ENCODE assay signal across 16 mouse cellular contexts in genomic region chr14:27059224-27059558, GRCm38 (mm10). TPM values are rescaled to one million over a fixed set of nuclear protein-coding genes. Genes with fewer than 3 reads are reported as not detected.
A peak's percentile ranks its signal among the peaks of the same experiment; 100 is the strongest.
DNase-seq lines count a peak whose midpoint lies in the region; ATAC-seq and TF ChIP-seq lines count a peak whose summit lies in the region.
"Had no signal": no experiment of that assay in that cellular context is flagged by ENCODE, and none has a peak within 500 bp of the region (broad histone marks: within the 10 kb centered on the region; RNA-seq: fewer than 3 reads in every experiment).

No protein-coding gene starts in this region.

- H3K4me3 ChIP-seq in heart, embryonic 10.5 days = no peak overlapping the region
- H3K4me3 ChIP-seq in heart, adult 2 months = no peak overlapping the region
- no peak overlapping the region for H3K4me3 ChIP-seq in kidney, embryonic 15.5 days (replicated peaks)
- H3K4me3 ChIP-seq in embryonic facial prominence, embryonic 12.5 days = no peak overlapping the region
- no peak overlapping the region for H3K4me3 ChIP-seq in limb, embryonic 15.5 days
- no peak overlapping the region for H3K4me3 ChIP-seq in midbrain, embryonic 16.5 days (ENCODE audit: low read depth, low read length)
- H3K4me3 ChIP-seq: midbrain, embryonic 13.5 days had no signal

- TF ChIP-seq CTCF in heart, adult 2 months (IDR thresholded peaks at IDR 0.05) = no peak

- peak; percentile 40; the same call in 1 of the 2 replicates for ATAC-seq in kidney, embryonic 15.5 days (replicated peaks; ENCODE audit: low FRiP score)
- ATAC-seq in embryonic facial prominence, embryonic 12.5 days (ENCODE audit: insufficient number of reproducible peaks, insufficient read depth, low FRiP score, low TSS enrichment) = no peak
- ATAC-seq in limb, embryonic 15.5 days (ENCODE audit: insufficient number of reproducible peaks, low FRiP score, low TSS enrichment, low read depth) = 0 out of 2 replicates have a peak, but pooled peaks have one; percentile 55
- ATAC-seq in midbrain, embryonic 16.5 days = no peak
- ATAC-seq: midbrain, embryonic 13.5 days had no signal

- intact Hi-C loops in heart, adult 2 months (cut with DNase I) = no loop called here

- 0 out of 2 replicates have a peak overlapping the region, but pooled peaks have one; percentile 29 for H3K4me2 ChIP-seq in kidney, embryonic 15.5 days
- peak overlapping the region; percentile 12; the same call in 1 of the 2 replicates for H3K4me2 ChIP-seq in embryonic facial prominence, embryonic 12.5 days (replicated peaks)
- H3K4me2 ChIP-seq in limb, embryonic 15.5 days = no peak overlapping the region
- H3K4me2 ChIP-seq in midbrain, embryonic 16.5 days (ENCODE audit: low read length) = no peak overlapping the region
- H3K4me2 ChIP-seq: midbrain, embryonic 13.5 days had no signal

- H3K79me2 ChIP-seq in heart, adult 2 months (replicated peaks; ENCODE audit: control insufficient read depth, insufficient read depth, low read length) = no peaks in the 10 kb centered on the region; the same call in 1 of the 2 replicates

- no peaks in the 10 kb centered on the region for H3K9me3 ChIP-seq in heart, embryonic 10.5 days
- no peaks in the 10 kb centered on the region for H3K9me3 ChIP-seq in kidney, embryonic 15.5 days (replicated peaks)
- H3K9me3 ChIP-seq in embryonic facial prominence, embryonic 12.5 days = no peaks in the 10 kb centered on the region
- H3K9me3 ChIP-seq in limb, embryonic 15.5 days = no peaks in the 10 kb centered on the region
- no peaks in the 10 kb centered on the region for H3K9me3 ChIP-seq in midbrain, embryonic 16.5 days (replicated peaks; ENCODE audit: control insufficient read depth, low read length, poor library complexity, severe bottlenecking)
- H3K9me3 ChIP-seq: G1E; midbrain, embryonic 13.5 days had no signal

- WGBS in heart, embryonic 10.5 days = 28% methylated on average over 8 of the region's 8 CpGs
- WGBS in heart, adult 2 months = 10% methylated on average over 8 of the region's 8 CpGs
- 12% methylated on average over 8 of the region's 8 CpGs for WGBS in kidney, embryonic 15.5 days
- 10% methylated on average over 8 of the region's 8 CpGs for WGBS in embryonic facial prominence, embryonic 12.5 days
- 4% methylated on average over 8 of the region's 8 CpGs for WGBS in limb, embryonic 15.5 days
- 54% methylated on average over 8 of the region's 8 CpGs for WGBS in midbrain, embryonic 16.5 days

- H3K4me1 ChIP-seq in heart, embryonic 10.5 days = peaks cover 51% of the 10 kb centered on the region
- peaks cover 2% of the 10 kb centered on the region for H3K4me1 ChIP-seq in heart, adult 2 months (ENCODE audit: control insufficient read depth, insufficient read depth, low read length)
- H3K4me1 ChIP-seq in kidney, embryonic 15.5 days = peaks cover 53% of the 10 kb centered on the region
- peaks cover 60% of the 10 kb centered on the region for H3K4me1 ChIP-seq in embryonic facial prominence, embryonic 12.5 days
- H3K4me1 ChIP-seq in limb, embryonic 15.5 days = peaks cover 36% of the 10 kb centered on the region
- H3K4me1 ChIP-seq in midbrain, embryonic 16.5 days (ENCODE audit: control insufficient read depth, insufficient read depth, low read length) = peaks cover 7% of the 10 kb centered on the region

- H3K27me3 ChIP-seq in heart, embryonic 10.5 days (ENCODE audit: insufficient read depth, poor library complexity, severe bottlenecking) = no peaks in the 10 kb centered on the region
- no peaks in the 10 kb centered on the region for H3K27me3 ChIP-seq in heart, adult 2 months (ENCODE audit: control insufficient read depth, insufficient read depth, low read length)
- no peaks in the 10 kb centered on the region for H3K27me3 ChIP-seq in kidney, embryonic 15.5 days
- no peaks in the 10 kb centered on the region for H3K27me3 ChIP-seq in embryonic facial prominence, embryonic 12.5 days
- no peaks in the 10 kb centered on the region for H3K27me3 ChIP-seq in limb, embryonic 15.5 days
- H3K27me3 ChIP-seq in midbrain, embryonic 16.5 days (ENCODE audit: control insufficient read depth, insufficient read depth, low read depth, low read length) = no peaks in the 10 kb centered on the region

- no peak for DNase-seq in heart, embryonic 10.5 days (ENCODE audit: low spot score)
- DNase-seq in heart, adult 2 months = no peak
- no peak for DNase-seq in kidney, postnatal 36 days
- no peak for DNase-seq in retina, postnatal 1 day
- DNase-seq: adrenal gland, postnatal 25 days; cerebellum, postnatal 36 days; kidney, adult 11 months; layer of hippocampus, adult 9-11 months; spleen, adult 18-20 months; thymus, adult 18-20 months had no signal

- TF ChIP-seq EP300 in heart, adult 2 months (IDR thresholded peaks at IDR 0.05; ENCODE audit: insufficient read depth, low read depth, low read length) = no peak

- H3K9ac ChIP-seq in heart, adult 2 months (ENCODE audit: low read depth, low read length) = no peak overlapping the region
- no peak overlapping the region for H3K9ac ChIP-seq in kidney, embryonic 15.5 days
- H3K9ac ChIP-seq in embryonic facial prominence, embryonic 12.5 days = no peak overlapping the region
- no peak overlapping the region for H3K9ac ChIP-seq in limb, embryonic 15.5 days
- H3K9ac ChIP-seq in midbrain, embryonic 16.5 days (ENCODE audit: low read depth, low read length) = no peak overlapping the region
- H3K9ac ChIP-seq: midbrain, embryonic 13.5 days had no signal

- peak overlapping the region; percentile 62; the same call in 1 of the 2 replicates for H3K27ac ChIP-seq in heart, embryonic 10.5 days
- H3K27ac ChIP-seq in heart, adult 2 months = no peak overlapping the region
- H3K27ac ChIP-seq in kidney, embryonic 15.5 days = peak overlapping the region; percentile 28; the same call in 1 of the 2 replicates
- peak overlapping the region; percentile 73; the same call in 1 of the 2 replicates for H3K27ac ChIP-seq in embryonic facial prominence, embryonic 12.5 days
- peak overlapping the region; percentile 70 for H3K27ac ChIP-seq in limb, embryonic 15.5 days
- no peak overlapping the region for H3K27ac ChIP-seq in midbrain, embryonic 16.5 days (ENCODE audit: low read length)
- H3K27ac ChIP-seq: midbrain, embryonic 13.5 days had no signal

- no peak for TF ChIP-seq POLR2A in heart, adult 2 months (IDR thresholded peaks at IDR 0.05; ENCODE audit: insufficient read depth, low read depth, low read length)

- no peaks in the 10 kb centered on the region for H3K36me3 ChIP-seq in heart, embryonic 10.5 days
- no peaks in the 10 kb centered on the region for H3K36me3 ChIP-seq in heart, adult 2 months (ENCODE audit: control insufficient read depth, insufficient read depth, low read length)
- no peaks in the 10 kb centered on the region for H3K36me3 ChIP-seq in kidney, embryonic 15.5 days
- H3K36me3 ChIP-seq in embryonic facial prominence, embryonic 12.5 days = no peaks in the 10 kb centered on the region
- no peaks in the 10 kb centered on the region for H3K36me3 ChIP-seq in limb, embryonic 15.5 days
- H3K36me3 ChIP-seq in midbrain, embryonic 16.5 days (ENCODE audit: control insufficient read depth, insufficient read depth, low read length) = no peaks in the 10 kb centered on the region
- H3K36me3 ChIP-seq: G1E; midbrain, embryonic 13.5 days had no signal

RNA-seq across cellular contexts. Expression of gene Il17rd, which starts 20.4 kb away (rescaled TPM):
- polyA plus RNA-seq in heart, embryonic 10.5 days (2016; fragmentation: Nextera tagmentation; extraction: Ambion mirVana) = 2.6 and 3.0 TPM in 2 replicates
- total RNA-seq in heart, adult 2 months (2021) = 1 to 10 TPM; 3.2 to 4.5 TPM
- 2.1 and 3.8 TPM in 2 replicates for polyA plus RNA-seq in heart, adult 2 months (2012; rRNA removed)
- polyA plus RNA-seq in kidney, embryonic 15.5 days (2015; fragmentation: Nextera tagmentation; extraction: Ambion mirVana) = 5.9 and 6.2 TPM in 2 replicates
- polyA plus RNA-seq in embryonic facial prominence, embryonic 12.5 days (2016; fragmentation: Nextera tagmentation; extraction: Ambion mirVana) = 10.3 and 11.2 TPM in 2 replicates
- polyA plus RNA-seq in limb, embryonic 15.5 days (2015; fragmentation: Nextera tagmentation; extraction: Ambion mirVana) = 4.7 and 5.7 TPM in 2 replicates
- polyA plus RNA-seq in midbrain, embryonic 16.5 days (2015; fragmentation: Nextera tagmentation; extraction: Ambion mirVana) = 1.9 and 2.3 TPM in 2 replicates
- polyA plus RNA-seq: G1E had no signal

RNA-seq across cellular contexts. Expression of gene Arhgef3, which starts 55.5 kb away (rescaled TPM):
- 8.6 and 13.0 TPM in 2 replicates for polyA plus RNA-seq in heart, embryonic 10.5 days (2016; fragmentation: Nextera tagmentation; extraction: Ambion mirVana)
- 10 to 100 TPM; 23.0 to 27.8 TPM for total RNA-seq in heart, adult 2 months (2021)
- polyA plus RNA-seq in heart, adult 2 months (2012; rRNA removed) = 11.1 and 21.3 TPM in 2 replicates
- polyA plus RNA-seq in kidney, embryonic 15.5 days (2015; fragmentation: Nextera tagmentation; extraction: Ambion mirVana) = 15.3 and 17.2 TPM in 2 replicates
- 8.1 and 8.4 TPM in 2 replicates for polyA plus RNA-seq in embryonic facial prominence, embryonic 12.5 days (2016; fragmentation: Nextera tagmentation; extraction: Ambion mirVana)
- polyA plus RNA-seq in limb, embryonic 15.5 days (2015; fragmentation: Nextera tagmentation; extraction: Ambion mirVana) = 19.7 and 19.9 TPM in 2 replicates
- polyA plus RNA-seq in midbrain, embryonic 16.5 days (2015; fragmentation: Nextera tagmentation; extraction: Ambion mirVana) = 7.8 and 10.8 TPM in 2 replicates

Comparison
In these comparisons a context has a peak if more than half of its experiments do, and no peak if none do; other contexts are left out.
1. H3K27ac ChIP-seq: peak in heart, embryonic 10.5 days (single experiment), kidney, embryonic 15.5 days (single experiment), embryonic facial prominence, embryonic 12.5 days (single experiment) and limb, embryonic 15.5 days (single experiment); none in heart, adult 2 months (single experiment) and midbrain, embryonic 16.5 days (single experiment).
2. ATAC-seq: peak in kidney, embryonic 15.5 days (single experiment) and limb, embryonic 15.5 days (single experiment); none in embryonic facial prominence, embryonic 12.5 days (single experiment) and midbrain, embryonic 16.5 days (single experiment).
3. H3K4me2 ChIP-seq: peak in kidney, embryonic 15.5 days (single experiment) and embryonic facial prominence, embryonic 12.5 days (single experiment); none in limb, embryonic 15.5 days (single experiment) and midbrain, embryonic 16.5 days (single experiment).